Mouse (Mus musculus) left cerebral cortex, adult 8-10 months (tissue): ENCODE data around the gene 1600014C23Rik. TPM values are rescaled to one million over a fixed set of nuclear protein-coding genes. Genes with fewer than 3 reads are reported as not detected.

Source experiments
- DNase-seq, 2 experiments: peaks; one replicate each; pipeline ENCODE4 v3.0.0; 2022; ENCODE audit warnings: low spot score in 2 of 2
- total RNA-seq, 4 experiments: library from RNA; stranded (reverse); gene quantifications; 2 replicates each; pipeline ENCODE4 v1.2.4; 2022

Gene 1600014C23Rik
- total RNA-seq, 4 experiments from 2014 or later = 0.73 to 1.1 TPM; not detected in 2

- DNase-seq = no peak
Observed at GRCm38 (mm10) chr17:45727983-45728723, 5.5 kb downstream of the 1600014C23Rik start.

GRCm38 (mm10) chr17:45727481-45727880, 6.2 kb downstream of the 1600014C23Rik start:
- no peak for DNase-seq

GRCm38 (mm10) chr17:45726249-45726648, 7.4 kb downstream of the 1600014C23Rik start:
- no peak for DNase-seq

- DNase-seq = no peak
Observed at GRCm38 (mm10) chr17:45724574-45724921, 9.1 kb downstream of the 1600014C23Rik start.

GRCm38 (mm10) chr17:45723732-45724573, 9.7 kb downstream of the 1600014C23Rik start:
- DNase-seq = peak in 1 of 2 experiments; percentile 75

GRCm38 (mm10) chr17:45718323-45718722, 15.3 kb downstream of the 1600014C23Rik start:
- no peak for DNase-seq

GRCm38 (mm10) chr17:45711525-45711924, 22.1 kb downstream of the 1600014C23Rik start:
- no peak for DNase-seq

- DNase-seq = no peak
Observed at GRCm38 (mm10) chr17:45710407-45710806, 23.2 kb downstream of the 1600014C23Rik start.

- no peak for DNase-seq
Observed at GRCm38 (mm10) chr17:45709829-45710228, 23.8 kb downstream of the 1600014C23Rik start.

GRCm38 (mm10) chr17:45708179-45708578, 25.5 kb downstream of the 1600014C23Rik start:
- DNase-seq = no peak

- DNase-seq = no peak
Observed at GRCm38 (mm10) chr17:45707376-45707775, 26.3 kb downstream of the 1600014C23Rik start.

GRCm38 (mm10) chr17:45706796-45707195, 26.8 kb downstream of the 1600014C23Rik start:
- no peak for DNase-seq

GRCm38 (mm10) chr17:45703187-45703586, 30.5 kb downstream of the 1600014C23Rik start:
- no peak for DNase-seq

GRCm38 (mm10) chr17:45702254-45702653, 31.4 kb downstream of the 1600014C23Rik start:
- DNase-seq = no peak

- no peak for DNase-seq
Observed at GRCm38 (mm10) chr17:45701236-45701591, 32.4 kb downstream of the 1600014C23Rik start.

GRCm38 (mm10) chr17:45700496-45701235, 33.0 kb downstream of the 1600014C23Rik start:
- DNase-seq = no peak

GRCm38 (mm10) chr17:45699039-45699740, 34.5 kb downstream of the 1600014C23Rik start:
- DNase-seq = no peak

- no peak for DNase-seq
Observed at GRCm38 (mm10) chr17:45698368-45698767, 35.3 kb downstream of the 1600014C23Rik start.

- DNase-seq = no peak
Observed at GRCm38 (mm10) chr17:45696981-45697380, 36.7 kb downstream of the 1600014C23Rik start.

- no peak for DNase-seq
Observed at GRCm38 (mm10) chr17:45695227-45696120, 38.2 kb downstream of the 1600014C23Rik start.
